Mouse (Mus musculus): ENCODE measurements at regions not wholly inside any gene's neighbourhood (a gene's known extent, or its start where the extent isn't known, plus 50 kb on each side); places are given as distances from the start of the nearest gene placed in this dataset.
A peak's percentile ranks its signal among the peaks of the same experiment; 100 is the strongest.

DNA sequence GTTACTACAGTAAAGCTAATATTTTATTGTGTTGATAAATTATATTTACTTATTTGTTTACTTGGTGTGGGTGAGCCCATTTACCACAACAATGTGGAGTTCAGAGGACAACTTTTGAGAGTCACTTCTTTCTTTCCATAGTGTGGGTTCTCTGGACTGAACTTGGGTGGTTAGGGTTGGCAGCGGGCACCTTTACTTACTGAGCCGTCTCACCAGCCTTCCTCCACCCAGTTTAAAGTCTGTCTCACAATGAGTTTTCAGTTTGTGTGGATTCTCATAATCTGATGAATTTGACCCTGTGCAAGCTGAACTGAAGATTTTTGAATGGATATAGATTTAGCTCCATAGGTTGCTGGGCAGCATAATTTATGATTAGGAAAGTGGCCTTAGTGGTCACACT, 53.5 kb upstream of the Pth start:
- DNase-seq = no peak

DNA sequence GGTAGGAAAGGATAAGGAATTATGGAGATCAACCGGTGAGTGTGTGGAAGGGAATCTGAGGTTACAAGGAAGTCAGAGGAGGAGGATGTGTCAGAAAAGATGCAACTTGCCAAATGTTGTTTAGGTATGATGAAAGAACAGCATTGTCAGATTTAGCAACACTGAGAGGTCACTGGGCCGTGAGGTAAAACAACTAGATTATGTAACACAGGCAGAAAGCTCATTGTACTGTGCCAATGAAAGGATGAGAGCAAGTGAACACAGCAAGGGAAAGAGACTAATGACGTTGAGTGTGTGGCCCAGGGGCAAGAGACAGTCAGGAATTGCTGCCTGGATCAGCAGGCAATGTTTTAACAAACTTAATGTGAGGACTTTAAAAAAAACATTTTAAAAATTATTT, 55.2 kb upstream of the Pth start:
- DNase-seq = no peak

GRCm38 (mm10) chr7:113444991-113445390, 56.6 kb upstream of the Pth start:
- no peak for DNase-seq

DNA sequence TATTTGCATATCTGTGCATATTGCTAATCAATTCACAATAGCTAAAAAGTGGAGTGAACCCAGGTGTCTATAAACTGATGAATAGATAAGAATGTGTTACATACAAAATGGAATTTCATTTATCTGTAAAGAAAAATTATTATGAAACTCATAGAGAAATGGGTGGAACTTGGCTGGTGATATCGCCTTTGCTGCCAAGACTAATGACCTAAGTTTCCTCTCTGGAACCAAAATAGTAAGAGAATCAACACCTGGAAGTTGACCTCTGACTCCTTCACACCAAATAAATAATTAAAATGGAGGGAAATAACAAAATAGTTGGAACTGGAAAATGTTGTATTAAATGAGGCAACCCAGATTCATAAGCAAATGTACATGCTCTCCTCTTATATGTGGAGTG, 53.2 kb upstream of the Far1 start:
- peak; percentile 21 for DNase-seq

DNA sequence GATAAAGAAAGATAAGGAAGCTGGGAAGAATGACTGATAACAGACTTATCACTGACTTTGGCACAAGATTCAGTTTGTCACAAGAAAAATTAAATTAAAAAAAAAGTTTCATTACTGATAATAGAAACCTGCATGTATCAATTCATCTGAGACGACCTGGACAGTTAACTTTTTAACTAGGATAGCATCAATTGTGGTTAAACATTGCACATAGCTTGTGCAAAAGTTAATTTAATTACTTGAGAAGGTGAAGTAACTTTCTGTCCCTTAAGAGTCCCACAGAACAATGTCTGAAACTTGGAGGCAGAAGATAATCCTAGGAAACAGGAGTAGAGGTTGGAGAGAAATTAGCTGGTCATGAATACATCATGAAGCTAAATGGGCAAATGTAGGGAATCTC, 51.3 kb upstream of the Far1 start:
- DNase-seq = no peak

Data from heart, postnatal 4 days (tissue).